Mouse (Mus musculus) 3T3-L1 (cell line): ENCODE data around the gene Rab11a.

ENCODE experiments used
- DNase-seq: peaks from one replicate; pipeline ENCODE4 v3.0.0-alpha.2; 2015; ENCODE audit warnings: low read depth, low spot score

Gene Rab11a

DNA sequence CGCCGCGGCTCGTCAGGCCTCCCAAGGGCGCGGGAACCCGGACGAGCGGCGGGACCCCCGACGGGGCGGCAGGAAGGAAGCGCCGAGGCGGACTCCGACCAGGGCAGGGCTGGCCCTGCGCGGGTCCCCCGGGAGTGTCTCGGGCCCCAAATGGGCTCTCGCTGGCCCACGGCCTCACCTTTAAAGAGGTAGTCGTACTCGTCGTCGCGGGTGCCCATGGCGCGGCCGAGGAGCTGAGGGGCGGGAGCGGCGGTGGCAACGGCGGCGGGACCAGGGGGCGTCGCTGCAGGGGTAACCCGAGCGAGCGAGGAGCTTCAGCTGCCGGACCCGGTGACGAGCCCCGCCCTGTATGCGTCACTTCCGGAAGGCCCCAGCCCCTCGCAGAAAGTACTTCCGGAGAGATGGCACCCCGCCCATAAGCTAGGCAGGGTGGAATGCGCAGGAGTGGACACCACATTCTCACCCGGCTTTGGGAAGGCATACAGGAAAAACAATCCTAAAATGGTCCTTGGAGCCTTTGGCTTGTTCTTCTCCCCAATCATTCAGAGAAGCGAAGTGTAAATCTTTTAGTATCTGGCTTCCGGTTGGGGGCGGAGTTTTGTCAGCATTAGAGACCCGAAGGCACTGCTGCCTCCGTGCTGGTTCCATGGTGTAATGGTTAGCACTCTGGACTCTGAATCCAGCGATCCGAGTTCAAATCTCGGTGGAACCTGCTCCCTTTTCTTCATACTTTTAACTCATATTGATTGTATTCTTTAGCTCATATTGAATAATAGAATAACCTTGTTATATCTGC, at the start of gene Rab11a:
Gene Rab11a (minus strand): TSS at position 353 of the 796 bp plus-strand sequence.
- peak; percentile 93 for DNase-seq

DNA sequence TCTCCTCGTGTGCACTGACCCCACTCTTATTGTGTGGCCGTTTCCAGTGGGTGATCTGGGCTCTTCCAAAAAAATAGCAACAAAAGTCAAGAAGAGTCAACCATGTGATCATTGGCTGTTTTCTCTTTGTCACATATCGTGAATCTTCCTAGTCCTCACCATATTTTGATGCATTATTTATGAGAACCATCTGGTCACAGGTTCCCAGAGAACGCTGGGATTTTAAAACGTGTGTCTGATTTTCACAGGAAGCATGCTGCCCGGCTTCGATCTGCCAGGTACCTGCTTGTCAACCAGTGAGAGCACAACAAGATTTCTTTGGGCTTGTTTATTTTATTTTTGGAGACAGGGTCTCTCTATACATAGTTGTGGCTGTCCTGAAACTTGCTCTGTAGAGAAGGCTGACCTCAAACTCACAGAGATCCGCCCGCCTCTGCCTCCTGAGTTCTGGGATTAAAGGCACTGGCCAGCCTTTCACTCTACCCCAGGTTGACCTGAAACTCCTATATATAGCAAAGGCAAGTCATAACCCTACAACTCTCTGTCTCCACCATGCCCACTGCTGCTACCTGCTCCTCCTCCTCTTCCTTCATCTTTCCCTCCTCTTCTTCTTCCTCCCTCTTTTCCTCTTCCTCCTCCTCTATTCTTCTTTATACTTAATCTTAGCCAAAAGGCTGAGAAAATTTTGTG, 48.8 kb upstream of the Rab11a start:
- DNase-seq, result no peak

DNA sequence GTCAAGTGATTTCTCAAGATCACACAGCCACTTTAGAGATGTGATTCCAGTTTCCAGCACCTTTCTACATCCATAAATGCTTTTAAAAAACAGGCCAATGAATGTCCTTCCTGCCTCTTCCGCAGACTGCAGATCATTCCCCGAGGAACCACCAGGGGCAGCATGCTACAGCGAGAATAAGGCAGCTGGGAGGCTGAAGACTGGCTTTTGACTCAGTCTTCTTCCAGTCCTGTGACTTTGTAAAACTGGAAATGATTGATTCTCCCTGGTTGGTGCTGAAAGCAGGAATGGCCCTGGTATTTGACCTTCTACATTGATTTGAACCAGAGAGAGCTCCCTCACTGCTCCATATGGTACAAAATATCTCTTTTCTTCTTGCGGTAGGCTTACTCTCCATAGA, 47.3 kb upstream of the Rab11a start:
- peak; percentile 85 for DNase-seq

DNA sequence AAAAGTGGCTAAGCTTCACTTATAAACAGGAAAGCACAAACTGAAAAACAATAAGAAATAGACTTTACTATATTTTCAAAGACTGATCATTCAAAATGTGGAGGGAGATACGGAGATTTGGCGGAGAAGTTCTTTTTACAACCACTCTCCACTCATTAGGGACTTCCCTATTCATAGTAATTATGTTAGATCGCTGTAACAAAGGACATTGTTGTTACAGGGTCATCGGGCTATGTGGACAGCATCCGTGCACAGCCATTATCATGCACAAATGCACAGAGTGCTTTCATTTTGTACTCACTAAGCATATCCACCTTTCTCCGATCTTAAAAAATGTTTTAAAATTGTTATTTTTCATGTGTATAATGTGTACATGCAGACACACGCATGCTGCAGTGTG, 46.0 kb upstream of the Rab11a start:
- DNase-seq, result no peak

DNA sequence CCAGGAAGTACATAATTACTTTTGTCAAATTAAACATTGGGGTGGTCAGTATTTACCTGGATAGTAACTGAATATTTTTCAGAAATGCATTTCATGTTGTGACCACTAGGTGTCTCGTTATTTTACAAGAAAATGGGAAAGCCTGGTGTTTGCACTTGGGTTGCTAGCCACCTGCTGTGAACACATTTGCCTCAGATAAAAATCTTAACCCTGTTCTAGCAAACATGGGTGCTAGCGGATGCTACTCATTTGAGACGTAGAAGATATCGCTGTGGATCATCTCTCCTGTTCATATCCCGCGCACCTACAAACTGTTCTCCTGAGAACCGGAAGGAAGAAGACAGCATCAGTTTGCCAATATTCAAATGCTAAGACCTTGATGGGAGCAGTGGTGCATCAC, 42.1 kb upstream of the Rab11a start:
- DNase-seq, result peak; percentile 61

DNA sequence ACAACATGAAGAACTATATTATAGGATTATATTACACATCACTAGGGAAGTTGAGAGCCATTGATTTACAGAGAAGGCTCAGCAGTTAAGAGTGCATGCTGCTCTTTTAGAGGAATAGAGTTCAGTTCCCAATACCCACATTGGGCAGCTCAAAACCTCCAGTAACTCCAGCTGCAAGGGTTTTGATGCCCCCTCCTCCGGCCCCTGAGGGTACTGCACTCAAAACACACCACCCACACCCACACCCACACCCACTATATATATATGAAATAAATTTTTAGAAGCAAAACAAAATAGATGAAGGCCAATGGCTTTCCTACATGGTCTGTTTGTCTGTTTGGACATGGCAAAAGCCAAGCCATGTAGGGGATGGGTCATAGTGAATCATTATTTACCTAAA, 40.6 kb upstream of the Rab11a start:
- peak; percentile 33 for DNase-seq

DNA sequence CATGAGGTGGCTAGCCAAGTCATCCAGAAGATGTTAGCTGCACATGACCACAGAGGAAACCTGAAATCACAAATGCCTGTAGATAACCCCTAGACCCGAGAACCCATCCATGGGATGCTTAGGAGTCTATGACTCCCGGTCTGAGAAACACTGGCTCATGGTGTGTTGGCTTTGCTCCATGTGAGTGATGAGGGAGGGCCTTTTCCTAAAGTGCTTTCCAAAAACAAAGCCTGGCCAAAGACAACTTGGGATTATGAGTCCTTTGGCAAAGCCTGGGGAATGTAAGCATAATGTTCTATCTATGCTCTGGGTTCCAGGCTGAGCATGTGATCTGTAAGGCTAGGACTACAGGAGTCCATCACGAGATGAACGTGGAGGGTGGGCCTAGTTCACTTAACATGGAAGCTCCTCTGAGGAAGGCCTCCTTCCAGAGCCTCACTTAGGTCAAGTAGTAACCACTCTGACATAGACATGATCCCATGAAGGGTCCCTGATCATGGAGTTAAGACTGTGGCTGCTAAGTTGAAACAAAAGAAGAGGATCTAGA, 40.0 kb upstream of the Rab11a start:
- DNase-seq, result no peak

DNA sequence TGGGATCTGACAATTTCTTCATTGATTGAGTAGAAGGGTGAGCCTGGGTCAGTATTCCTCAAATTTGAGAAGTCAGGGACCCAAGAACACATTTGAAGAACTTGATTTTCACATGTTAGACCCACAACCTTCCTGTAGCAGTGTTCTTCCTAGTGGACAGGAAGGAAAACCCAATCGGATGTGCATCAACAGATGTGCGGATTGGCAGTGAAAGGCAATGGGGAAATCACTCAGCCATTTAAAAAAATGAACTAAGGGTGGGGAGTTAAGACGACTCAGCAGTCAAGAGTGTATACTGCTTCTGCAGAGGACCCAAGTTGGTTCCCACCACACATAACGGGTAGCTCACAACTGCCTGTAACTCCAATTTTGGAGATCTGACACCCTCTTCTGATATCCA, 37.9 kb upstream of the Rab11a start:
- DNase-seq, result no peak

DNA sequence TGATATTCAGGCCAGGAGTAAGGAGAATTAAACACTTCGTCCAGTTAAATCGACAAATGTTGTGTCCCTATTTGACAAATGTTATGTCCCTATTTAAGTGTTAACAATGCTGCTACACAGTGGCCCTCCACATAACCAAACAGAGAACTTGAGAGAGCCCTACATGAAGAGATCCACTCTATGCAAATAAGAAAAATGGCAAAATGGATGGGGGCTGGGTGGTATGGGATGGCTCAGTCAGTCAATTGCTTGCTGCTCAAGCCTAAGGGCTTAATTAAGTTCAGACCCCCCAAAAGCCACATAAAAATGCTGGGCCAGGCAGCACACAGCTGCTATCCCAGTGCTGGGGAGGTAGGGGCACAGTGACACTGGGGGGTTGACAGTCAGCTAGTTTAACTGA, 37.3 kb upstream of the Rab11a start:
- DNase-seq, result no peak

DNA sequence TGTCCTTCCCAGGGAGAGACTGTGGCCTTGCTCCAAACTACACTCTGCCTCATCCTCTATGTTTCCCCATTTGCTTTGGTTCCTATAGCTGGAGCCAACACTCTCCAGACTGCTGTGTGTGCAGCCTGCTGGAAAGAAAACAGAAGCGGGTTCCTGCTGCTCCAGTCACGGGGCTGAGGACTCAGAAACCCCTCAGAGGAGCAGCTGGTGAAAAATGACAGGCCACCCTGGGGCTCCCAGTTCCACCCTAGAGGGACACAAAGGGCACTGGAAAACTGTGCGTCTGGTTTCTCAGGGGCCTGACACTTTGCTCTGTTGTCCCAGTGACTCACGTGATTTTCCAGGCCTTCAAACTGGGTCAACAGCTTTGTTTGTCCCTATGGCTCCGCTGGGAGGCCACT, 36.9 kb upstream of the Rab11a start:
- no peak for DNase-seq

DNA sequence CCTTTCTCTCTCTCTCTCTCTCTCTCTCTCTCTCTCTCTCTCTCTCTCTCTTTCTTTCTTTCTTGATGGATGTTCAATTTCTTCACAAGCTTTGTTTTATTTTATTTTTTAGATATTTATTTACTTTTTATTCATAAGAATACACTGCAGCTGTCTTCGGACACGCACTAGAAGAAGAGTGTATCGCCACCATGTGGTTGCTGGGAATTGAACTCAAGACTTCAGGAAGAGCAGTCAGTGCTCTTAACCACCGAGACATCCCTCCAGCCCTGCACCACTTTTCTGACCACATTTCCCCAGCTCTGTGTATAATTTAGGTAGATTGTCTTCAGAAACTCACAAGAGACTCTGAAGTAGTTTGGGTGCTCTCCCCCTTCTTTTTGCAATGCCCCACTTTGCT, 36.4 kb upstream of the Rab11a start:
- peak; percentile 40 for DNase-seq

DNA sequence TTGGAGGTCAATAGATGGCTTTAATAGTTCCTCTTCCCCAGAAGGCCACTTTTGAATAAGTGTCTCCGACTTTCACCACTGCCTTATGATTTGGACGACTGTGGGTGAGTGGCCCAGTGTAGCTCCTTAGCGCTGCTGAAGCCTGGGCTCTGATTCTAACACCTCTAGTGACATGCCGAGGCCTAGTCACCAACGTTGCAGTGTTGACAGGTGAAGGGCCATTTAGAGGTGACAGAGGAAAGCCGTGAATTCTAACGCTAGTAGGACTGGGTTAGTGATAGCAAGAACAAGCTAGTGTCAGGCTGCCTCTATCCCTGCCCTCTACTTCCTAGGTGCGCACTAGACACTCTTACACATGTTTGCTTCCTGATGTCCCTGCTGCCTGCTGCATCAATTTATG, 35.7 kb upstream of the Rab11a start:
- no peak for DNase-seq

DNA sequence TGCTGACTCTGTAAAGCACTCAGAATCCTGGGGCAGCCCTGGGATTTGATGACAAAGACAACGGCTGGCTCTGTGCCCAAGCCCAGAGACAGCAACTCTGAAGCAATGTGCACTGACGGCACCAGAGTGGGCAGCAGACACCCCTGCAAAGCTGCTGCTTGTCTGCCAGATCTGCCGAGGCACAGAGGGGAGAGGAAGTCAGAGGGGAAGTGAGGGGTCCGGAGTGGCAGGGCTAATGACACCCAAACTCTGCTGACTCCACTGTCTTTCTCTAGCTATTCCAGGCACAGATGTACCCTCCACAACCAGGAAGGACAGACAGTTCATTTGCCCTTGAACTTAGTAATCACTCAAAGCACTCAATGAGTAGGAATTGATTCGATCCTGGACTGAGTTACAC, 33.7 kb upstream of the Rab11a start:
- no peak for DNase-seq

DNA sequence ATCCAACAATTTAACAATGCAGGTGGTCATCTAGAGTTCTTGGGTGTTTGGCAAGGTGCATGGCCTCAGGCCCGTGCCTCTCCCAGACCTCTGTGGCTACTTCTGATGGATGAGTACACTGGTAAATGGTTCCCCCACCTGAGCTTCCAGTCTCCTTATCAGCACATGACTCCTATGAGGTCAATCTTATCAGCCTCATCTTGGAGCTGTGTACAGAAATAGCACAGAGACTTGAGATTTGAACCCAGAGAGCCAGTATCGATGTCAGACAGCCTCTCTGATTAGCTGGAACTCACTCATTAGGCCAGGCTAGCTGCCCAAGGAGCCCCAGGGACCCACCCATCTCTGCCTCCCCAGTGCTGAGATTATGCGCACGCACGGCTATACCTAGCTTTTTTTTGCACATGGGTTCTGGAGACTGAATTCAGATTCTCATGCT, 32.9 kb upstream of the Rab11a start:
- no peak for DNase-seq

DNA sequence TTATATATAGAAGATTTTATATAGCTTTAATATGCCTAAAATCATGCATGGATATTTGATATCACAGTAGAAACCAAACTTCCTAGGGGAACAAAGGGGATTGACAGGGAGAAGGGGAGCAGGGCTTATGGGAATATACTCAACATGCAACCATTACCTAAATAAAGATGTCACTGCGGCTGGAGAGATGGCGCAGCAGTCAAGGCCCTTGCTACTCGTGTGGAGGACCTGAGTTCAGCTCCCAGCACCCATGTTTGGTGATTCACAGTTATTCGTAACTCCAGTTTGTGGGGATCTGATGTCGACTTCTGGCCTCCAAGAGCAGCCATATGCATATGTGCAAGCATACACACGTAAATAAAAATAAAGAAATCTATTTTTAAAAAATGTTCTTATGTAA, 32.4 kb upstream of the Rab11a start:
- DNase-seq, result no peak

DNA sequence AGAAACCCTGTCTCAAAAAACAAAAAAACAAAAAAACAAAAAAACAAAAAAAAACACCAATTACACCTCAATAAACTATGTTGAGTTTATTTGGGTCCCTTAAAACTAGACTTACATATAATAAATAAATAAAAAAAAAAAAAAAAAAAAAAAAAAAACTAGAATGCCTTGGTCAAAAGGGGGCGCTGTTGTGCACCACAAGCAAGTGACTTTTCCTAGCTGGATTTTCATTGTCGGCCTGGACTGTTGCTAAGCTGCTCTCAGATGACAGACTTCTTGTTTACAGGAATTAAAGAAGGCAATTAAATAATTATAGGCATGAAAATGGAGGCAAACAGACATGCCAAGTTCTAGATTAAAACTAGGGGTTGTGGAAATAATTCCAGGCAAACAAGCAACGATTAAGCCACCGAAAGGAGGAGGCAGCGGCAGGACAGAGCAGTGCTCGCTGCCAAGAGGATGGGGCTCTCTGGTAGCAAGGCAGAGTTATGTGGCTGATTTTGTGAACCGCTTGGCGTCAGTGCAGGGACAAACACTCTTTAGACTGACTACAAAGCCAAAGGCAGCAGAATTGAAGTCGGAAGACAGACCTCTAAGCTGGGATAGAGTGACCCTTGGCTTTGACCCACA, 31.6 kb upstream of the Rab11a start:
- peak; percentile 63 for DNase-seq

DNA sequence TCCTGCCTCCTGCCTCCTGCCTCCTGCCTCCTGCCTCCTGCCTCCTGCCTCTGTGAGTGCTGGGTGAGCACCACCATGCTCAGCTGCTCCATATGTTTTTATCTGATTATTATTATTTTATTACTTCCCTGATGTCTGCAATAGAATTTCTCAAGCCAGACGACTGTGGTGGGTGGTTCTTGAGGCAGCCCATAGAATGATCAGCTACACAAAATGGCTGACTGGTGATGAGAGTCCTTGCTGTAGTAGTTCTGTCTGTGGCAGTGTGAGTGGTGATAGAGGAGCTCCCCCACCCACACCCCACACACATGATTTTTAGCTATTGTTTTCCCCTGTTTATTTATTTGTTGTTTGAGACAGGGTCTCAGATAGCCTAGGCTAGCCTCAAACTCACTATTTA, 30.2 kb upstream of the Rab11a start:
- DNase-seq, result no peak

DNA sequence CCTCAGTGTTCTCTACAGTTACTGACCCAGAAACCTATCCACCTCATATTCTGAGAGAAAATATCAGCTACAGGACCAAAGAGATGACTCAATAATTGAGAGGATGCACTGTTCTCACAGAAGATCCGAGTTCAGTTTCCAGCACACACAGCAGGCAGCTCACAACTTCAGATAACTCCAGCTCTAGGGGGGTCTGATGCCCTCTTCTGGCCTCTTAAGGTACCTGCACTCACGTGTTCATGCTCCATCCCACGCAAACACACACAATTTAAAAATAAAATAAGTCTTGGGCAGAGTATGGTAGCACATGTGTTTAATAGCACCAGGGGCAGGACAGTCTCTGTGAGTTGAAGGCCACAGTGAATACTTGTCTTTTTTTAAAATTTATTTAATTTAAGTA, 28.6 kb upstream of the Rab11a start:
- DNase-seq, result no peak

DNA sequence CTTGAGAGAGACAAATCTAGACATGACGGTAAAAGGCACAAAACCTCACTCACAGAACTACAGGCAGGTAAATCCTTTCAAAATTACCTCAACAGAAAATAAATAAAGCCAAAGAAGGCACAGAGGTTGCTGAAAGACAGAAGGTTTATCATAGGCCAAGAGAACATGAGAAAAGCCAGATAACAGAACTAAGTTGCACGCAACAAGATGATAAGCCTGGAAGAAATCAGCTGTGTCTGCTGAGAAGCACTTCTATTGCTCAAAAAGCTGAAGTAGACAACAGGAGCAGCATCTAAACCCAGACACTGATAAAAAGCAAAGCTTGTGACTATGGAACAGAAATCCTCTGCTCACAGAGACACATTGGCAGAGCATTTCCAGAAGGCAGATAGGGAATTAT, 27.3 kb upstream of the Rab11a start:
- DNase-seq, result no peak

DNA sequence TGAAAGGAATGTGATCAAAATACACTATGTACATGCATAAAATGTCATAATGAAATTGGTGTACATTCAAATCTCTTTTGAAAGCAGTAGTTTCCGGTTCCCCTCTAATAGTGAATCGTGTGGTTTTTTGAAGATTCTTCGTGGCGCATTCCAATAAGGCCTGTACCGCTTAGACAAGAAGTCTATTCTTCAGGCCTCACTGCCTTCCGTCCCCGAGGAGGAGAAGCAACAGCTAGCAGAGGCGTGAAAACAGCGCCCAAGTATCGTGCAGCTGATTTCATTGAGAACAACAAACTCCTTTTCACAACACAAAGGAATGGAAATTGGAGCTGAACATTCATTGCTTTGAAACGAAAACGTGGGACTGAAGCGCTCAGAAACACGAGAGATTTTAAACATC, 20.5 kb upstream of the Rab11a start:
- DNase-seq, result no peak

DNA sequence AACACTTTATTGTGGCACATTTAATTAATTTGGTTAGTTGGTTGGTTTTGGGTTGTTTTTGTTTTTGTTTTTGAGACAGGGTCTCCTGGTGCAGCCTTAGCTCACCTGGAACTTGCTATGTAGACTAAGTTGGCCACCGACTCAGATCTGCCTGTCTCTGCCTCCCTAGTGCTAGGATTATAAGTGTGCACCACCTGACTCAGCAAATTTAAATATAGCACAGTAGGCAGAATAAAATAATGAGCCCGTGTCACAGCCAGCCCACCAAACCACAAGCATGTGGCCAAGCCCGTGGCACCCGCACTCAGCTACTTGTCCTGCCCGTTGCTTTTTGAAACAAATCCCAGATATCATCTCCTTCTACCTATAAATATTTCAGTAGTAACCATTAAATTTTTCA, 15.0 kb upstream of the Rab11a start:
- DNase-seq, result no peak

DNA sequence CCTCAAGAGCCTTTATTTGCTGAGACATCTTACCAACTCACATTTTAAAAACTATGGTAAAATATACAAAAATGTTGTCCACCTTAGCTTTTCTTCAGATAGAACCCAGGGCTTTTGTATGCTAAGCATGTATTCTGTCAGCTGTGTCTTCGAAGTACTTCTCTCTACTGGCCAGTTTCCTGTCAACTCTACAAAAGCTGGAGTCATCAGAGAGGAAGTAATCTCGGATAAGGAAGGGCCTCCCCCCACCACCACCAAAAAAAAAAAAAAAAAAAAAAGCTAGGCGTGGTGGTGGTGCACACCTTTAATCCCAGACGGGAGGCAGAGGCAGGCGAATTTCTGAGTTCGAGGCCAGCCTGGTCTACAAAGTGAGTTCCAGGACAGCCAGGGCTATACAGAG, 11.8 kb upstream of the Rab11a start:
- no peak for DNase-seq

DNA sequence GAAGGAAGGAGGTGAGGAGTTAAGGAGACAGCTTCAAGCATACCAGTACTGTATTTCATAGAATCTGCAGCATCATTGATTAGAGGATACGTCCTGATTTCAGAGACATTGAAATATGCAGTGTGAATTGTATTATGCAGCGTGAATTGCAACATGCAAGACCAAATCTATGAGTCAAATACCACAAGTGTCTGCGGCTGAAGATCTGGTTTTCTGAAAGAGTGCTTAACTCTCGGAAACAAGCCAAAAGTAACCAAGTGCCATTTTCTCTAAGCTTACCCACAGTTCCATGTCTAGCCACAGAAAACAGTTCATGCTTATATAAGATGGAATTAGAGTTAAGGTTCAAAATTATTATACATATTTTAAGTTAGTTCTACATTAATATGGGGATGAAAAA, 10.2 kb upstream of the Rab11a start:
- peak; percentile 36 for DNase-seq
